Mouse (Mus musculus): ENCODE measurements around the gene Npas2.

Gene Npas2

DNA sequence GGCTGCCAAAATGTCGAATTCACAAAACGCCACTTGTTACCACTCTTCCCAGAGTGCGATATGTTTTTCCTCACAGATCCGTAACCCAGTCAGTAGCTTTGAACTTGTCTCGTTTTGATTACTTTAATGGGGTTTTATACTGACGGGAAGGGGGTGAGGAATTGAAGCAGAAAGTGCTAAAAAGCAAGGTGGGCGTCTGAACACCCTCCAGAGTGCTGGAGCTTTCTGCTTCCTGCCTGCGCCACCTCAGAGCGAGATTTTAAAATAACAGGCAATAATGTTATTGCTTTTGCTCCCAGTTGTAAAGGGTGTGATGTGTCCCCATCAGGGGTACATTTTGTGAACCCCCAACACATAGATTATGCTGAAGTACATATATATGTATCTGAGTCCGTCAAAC, 145.3 kb downstream of the Npas2 start:
- no peak for DNase-seq

DNA sequence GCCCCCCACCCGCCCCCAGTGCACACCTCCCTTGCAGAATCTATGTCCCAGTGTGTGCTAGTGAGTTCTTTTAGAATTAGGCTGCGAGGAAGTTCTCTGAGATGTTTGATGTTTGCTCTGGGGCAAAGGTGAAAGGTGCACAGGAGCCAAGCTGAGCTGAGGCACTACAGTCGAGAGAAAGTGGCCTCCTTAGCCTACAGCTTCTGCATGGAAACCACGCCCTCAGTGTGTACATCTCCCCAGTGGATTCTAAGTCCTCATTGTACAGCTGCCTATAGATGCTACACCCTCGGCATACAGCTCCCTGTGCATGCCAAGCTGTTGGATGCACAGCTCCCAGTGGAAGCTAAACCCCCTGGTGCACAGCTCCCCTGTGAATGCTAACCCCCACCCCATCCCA, 145.9 kb downstream of the Npas2 start:
- no peak for DNase-seq

DNA sequence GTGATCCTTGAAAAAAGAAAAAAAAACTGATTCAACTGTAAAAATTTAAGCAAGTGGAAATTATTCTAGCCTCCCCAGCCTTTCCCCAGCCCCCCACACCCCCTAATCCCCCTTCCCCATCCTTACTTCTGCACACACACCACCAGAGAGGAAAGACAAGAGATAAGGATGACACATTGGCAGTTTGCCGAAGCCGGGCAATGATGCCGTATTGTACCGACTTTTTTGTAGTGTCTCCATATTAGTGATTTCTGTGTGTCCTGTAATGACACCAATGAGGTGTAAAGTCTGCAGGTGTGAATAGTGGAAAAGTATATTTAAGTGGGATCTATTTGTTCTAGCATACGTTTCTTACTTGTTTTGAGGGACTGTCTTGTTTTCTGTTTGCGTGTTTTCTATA, 146.6 kb downstream of the Npas2 start:
- DNase-seq, result no peak

DNA sequence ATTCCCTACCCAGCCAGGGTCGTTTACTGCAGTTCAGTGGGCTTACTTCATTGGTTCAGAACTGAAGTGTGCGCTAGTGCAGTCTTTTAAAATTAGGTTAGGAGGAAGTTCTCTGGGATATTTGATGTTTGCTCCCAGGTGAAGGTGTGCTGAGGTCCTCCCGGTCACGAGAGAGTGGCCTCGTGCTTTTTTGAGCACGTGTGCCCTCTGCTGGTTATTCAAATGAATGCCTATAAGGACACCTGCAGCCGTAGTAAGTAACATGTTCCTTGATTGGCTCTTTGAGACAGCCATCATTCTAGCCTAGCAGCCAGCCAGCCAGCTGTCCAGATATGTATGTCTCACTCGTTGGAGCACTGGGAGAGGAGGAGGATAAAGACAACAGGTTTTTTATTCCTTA, 147.1 kb downstream of the Npas2 start:
- DNase-seq, result peak; percentile 53

DNA sequence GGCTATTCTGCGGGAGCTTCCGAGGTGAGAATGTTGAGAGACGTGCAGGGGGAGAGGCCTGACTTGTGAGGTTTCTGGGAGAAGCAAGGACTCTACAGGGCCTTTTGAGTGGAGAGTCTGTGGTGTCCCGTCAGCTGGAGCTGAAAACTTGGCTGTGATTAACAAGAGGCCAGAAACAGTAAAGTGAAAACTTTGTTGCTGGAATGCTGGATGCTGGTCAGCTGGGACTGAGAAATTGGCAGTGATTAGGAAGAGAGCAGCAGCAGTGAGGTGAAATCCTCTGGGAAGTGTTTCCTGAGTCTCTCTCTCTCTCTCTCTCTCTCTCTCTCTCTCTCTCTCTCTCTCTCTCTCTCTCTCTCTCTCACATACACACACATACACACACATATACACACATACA, 148.3 kb downstream of the Npas2 start:
- no peak for DNase-seq

DNA sequence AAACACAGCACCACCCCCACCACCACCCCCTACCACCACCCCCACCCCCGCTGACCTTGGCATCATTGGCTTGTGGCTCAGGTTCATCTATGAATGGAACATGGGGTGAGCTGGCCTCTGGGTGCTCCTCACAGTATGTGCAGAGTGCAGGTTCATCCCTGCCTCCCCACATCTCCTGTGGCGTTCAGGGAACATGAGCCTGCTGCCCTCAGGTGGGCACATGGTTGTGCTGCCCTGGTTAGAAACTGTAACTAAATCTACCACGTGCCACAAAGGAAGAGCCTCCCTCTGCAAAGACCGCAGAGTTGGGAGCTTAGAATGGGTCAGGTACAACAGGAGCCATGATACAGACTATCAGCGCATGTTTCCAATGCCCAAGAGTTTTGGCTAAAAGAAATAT, 149.7 kb downstream of the Npas2 start:
- no peak for DNase-seq

DNA sequence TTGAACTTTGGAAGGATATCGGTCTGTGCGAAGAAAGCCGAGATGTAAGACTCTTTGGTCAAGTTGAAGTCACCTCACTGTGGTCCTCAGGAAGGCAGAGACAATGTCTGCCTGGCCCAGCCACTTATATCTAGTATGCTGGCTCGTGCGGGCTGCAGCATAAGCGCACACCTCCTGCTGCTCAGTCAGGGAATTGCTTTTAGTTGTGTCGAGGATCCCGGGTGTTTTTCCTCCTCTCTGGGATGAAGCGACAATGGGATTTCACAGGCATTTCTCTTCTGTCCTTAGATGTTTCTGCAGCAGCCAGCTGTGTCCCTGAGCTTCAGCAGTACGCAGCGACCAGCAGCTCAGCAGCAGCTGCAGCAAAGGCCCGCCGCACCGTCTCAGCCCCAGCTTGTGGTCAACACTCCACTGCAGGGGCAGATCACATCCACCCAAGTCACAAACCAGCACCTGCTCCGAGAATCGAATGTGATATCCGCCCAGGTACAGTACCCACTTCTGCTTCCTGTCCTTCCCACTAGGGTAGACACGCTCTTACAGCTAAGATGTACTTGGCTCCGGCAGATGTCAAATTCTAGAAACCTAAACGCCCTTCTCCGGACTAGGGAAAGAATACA, 151.6 kb downstream of the Npas2 start:
- DNase-seq, result no peak

DNA sequence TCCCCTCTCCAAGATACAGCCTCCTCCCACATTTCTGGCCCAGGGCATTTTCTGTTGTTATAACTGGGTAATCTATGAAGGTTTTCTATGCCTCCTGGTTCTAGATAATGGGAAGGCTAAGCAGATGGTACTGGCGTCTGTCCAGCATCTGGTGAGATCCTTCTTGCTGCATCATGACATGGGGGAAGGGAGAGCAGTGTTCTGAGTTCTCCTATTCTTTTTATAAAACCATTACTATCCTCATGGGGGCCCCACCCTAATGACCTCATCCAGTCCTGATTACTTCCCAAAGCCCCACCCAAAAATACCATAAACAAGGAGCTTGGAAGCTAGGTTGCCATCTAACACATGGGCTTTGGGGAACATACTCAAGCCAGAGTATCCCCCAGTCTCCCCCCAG, 155.5 kb downstream of the Npas2 start:
- DNase-seq, result no peak

DNA sequence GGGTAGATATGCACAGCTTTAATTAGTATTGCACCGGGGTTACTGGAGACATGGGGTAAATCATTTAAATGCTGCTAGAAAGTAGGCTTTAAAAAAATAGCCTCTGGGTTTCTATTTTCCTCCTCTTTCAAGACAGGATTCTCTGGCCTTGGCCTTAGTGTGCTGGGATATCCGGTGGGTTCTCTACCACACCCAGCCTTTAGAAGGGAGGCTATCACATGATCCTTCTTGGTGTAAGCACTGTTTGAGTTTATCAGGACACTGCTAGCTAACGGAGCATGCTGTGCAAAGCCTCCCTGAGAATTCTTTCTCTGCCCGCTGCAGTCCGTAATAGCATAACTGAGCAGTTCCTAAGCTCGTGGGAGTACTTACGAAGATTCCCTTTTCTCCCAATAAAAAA, 155.9 kb downstream of the Npas2 start:
- DNase-seq, result no peak

DNA sequence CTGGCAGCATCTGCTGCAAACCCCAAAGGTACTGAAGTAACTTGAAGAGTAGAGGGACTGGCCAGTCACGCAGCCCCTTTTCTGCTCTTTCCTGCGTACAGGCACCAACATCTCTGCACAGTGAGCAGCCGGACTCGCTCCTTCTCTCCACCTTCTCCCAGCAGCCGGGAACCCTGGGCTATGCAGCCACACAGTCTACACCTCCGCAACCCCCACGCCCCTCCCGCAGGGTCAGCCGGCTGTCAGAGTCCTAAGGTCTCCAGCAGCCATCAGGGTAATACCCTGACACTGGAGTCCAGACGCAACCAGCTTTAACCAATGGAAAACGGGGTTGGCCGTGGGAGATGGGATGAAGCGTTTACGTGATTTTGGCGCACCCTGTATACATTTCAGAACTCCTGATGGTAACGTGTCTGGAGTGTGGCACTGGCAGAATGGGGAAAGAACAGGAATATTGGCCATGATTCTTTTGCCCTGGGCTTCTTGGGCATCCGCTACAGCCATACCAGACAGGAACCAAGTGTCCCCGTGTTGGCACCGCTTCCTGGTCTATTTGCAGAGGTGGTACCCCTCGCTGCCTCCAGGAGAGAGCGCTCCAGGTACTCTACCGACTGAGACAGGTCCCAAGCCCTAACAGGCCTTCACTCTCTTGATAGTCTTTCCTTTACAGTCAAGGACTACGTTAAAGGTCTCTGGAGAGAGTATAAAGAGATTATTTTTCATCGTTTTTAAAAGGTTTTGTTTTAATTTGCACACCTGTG, 168.4 kb downstream of the Npas2 start:
- DNase-seq, result no peak

DNA sequence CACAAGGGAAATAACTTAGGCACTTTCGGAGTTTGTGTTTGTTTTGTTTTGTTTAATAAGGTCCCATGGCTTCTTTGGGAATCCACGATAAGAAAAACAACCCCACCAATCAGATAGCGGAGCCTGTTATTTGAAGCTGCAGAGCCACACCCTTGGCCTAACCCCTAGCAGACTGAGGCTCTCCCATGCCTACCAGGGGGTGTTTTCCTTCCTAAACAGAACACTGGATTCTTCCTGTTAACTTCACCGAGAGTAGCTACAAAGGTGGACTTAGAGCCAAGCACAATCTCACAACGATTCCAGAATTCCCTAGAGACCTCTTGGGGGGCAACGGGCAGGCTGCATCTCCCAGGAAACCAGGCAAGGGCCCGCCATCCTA, 169.0 kb downstream of the Npas2 start:
- no peak for DNase-seq

DNA sequence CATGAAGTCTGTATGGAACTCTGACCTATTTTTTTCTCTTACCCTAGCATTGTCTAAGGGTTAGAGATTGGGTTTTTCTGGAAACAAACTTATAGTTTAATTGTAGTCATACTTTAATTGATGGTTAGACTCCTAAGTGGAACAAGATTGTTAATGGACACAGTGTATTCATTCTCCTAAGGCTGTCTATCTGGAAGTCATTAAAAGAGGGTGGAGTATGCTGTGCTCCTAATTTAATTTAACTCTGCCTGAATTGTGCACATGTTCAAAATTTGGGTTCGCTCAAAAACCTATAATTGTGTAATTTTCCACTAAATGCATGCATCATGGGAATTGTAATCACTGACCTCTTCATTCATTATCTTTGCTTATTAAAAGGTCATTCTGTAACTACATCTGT, 172.0 kb downstream of the Npas2 start:
- no peak for DNase-seq

DNA sequence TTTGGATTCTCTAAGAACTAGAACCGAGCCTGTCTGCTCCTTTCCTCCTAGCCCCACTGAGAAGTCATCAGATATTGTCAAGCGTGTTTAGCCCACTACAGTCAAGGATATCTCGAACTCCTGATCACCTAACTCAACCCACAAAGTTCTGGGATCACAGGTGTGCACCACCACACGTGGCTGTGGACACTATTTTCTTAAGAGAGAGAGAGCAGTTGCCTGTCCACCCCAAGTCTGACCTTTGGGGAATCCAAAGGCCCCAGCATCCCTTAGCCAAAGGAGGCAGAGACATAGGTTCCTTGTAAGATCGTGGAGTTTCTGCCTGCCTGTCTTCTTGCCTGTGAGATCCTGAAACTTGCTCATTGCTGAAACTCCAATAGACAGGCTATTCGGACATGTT, 173.5 kb downstream of the Npas2 start:
- no peak for DNase-seq

DNA sequence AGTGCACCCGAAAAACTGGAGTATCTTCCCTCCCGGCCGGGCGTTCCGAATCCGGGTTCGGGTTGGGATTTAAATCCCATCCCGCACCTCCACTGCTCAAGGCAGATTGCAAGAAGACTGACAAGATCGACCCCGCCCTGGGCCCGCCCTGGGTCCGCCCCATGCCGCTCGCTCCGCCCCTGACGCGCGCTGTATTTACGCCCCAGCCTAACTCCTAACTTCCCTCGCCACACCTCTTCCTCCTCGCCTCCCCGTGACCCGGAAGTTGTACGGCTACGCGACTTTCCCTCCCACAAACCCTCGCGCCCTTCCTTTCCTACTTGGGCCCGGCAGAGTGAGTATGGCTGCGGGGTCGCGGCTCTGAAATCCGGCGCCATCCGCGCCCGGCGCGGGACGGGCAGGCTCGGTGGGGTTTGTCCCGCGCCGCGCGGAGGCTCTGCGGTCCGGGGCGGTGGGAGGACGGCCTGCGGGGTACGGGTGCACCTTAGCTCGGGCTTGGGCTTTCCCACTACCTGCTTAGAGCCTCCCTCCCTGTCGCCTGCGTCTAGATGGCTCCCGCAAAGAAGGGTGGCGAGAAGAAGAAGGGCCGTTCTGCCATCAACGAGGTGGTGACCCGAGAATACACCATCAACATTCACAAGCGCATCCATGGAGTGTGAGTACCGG, 174.2 kb downstream of the Npas2 start, which contains the start of gene Rpl31:
Rpl31 (plus strand) TSS at position 242 of the 666 bp plus-strand sequence.
- DNase-seq, result peak; percentile 99

DNA sequence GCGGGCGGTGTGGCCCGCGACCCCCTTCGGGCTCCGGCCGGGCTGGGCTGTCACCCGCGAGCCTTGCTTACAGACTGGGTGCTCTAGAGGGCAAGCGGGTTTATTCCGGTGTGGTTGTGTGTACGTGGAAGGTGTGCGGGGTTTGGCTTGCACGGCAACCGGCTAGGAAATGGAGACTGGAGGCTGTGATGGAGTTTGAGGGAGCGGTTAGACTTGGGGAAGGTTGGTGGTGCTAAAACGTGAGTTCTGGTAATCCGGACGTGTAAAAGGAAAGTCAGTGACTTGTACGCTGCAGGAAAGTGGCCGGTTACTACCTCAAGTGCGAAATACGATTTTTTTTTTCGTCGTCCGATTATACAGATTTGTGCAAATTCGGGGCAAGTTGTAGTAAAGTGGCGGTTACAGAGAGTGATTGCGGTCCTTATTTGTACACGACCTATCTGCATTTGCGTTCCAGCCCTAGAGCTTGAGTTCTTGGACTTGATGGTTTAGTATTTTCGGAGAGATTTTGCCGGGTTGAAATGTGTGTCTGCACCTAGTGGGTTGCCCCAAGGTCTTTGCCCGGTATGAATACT, 174.8 kb downstream of the Npas2 start:
- DNase-seq, result peak; percentile 20

DNA sequence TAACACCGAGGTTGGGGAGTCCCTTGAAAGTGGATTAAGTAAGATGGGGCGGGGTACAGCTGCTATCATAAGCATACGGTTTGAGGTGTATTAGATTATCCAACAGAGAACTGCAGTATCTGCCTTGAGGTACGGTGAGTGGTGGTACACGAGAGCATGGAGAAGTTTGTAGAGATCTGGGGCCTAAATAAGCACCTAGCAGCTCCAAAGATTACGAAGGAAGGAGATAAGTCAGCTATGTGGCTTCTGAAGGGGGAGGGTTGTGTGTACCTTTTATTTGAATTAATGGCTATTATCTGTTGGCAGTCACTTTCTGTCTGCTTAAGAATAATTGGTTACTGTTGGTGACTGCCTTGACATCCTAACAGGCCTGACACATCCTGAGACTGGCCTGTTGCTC, 176.9 kb downstream of the Npas2 start:
- no peak for DNase-seq

DNA sequence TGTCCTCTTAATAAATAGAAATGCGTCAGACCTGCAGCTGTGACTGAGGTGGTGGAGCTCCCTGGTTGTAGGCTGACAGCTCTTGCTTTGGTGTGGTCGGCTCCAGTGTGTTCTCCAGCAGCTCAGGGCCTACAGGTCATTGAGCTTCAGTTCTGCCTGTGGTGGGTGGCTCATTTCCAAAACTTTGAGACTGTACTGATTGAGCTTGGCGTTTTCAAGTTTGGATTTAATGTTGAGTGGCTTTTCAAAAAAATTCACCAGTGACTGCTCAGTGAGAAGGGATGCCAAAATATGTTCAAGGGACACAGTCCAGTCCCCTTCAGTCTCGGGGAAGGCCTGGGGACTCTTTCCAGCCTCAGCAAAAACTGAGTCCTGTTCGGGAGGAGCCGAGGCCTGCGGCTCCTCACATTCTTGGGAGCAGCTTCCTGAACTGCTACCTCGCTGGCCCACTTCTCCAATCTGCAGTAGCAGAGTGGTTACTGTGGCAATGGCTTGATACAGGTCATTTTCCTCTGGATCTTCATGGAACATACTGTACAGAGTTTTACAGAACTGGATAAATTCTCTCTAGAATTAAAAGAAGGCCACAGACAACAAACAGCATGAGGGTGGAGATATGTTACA, 178.8 kb downstream of the Npas2 start:
- DNase-seq, result no peak

DNA sequence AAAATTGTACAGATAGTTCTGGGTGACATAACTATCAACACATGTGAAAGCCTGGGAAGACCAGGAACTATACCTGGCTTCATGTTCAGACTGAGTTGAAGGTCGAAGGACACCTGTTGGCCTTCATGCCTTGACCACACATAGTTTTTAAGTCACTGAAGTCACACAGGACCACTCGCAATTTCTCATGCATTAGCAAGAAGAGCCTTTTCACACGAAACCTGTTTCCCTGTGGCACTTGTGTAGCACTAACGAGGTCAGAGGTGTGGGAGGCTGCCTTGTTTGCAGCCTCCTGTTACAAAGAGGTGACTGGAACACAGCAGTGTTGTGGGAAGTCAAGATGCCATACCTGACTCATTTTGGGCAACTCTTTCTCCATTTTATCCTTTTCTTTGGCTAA, 179.8 kb downstream of the Npas2 start:
- no peak for DNase-seq

DNA sequence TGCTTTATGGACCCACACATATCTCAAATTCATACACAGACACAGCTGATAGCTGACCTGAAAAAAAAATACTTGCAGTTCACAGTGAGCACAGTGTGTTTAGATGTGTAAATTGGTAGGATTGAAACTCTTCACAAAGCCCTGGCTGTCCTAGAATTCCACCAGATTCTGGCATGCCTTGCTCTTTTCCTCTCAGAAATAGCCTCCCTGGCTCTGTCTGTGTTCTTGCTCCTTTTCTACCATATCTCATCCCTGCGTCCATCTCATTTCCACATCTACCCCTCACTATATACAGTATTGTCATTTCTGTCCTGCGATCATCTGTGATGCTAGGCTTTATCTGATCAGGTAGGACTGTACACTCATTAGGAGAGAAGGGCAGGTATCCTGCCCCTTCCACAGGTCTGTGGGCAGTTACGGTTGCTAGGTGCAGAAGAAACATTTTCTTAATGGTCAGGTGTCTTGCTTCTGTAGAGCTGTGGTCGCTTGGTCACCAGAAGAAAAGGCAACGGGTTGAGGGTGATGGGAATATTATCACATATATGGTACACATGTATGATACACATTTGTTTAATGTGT, 180.8 kb downstream of the Npas2 start:
- no peak for DNase-seq

DNA sequence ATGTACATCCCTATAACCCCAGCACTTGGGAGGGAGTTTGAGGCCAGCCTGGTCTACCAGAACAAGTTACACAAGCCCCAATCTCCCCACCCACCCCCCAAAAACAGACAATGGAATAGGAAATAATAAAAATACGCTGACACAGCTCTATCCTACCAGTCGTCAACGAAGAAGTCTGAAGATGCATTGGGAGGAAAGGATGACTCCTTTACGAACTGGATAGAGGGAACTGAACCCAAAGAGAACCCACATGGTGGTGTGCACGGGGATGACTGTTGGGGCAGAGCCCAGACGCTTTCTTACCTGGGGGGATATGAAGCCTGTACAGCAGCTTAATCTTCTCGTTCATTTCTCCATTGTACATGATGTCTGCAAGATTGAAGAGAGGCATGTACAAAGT, 182.6 kb downstream of the Npas2 start:
- no peak for DNase-seq

DNA sequence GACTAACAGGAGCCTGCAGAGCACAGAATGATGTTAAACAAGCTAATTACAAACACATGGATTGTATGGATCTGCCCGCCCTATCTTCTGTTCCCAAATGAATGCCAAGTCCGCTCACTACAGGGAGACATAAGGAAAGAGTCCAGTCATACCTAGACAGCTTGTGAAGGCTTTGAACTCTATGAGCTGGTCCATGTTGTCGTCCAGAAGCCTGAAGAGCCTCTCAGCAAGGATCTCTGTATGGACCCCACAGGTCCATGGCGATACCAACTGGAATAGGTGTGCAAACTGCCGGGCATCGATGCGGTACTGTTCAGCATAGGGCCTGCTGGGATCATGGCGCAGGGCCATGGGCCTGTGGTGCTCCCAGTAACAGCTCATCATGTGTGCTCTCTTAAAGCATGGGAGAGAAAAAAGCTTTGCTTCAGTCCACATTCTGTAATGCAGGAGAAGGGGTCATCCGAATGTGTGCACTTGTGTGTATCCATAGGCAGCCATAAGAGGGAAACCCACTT, 183.3 kb downstream of the Npas2 start:
- no peak for DNase-seq

DNA sequence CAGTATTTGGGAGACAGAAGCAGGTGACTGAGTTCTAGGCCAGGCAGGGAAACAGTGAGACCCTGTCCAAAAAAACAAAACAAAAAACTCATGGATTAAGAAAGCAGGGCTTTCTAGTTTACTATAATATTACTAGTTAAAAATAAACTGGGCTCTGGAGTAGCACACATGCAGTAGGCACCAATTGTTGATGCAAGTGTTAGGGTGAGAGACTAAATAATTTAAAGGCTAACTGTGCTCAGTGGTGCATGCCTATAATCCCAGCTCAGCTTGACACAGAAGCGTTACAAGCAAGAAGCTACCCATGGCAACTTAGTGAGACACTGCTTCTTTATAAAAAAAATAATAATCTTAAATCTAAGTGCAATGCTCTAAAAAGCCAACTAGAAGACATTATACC, 185.0 kb downstream of the Npas2 start:
- no peak for DNase-seq

DNA sequence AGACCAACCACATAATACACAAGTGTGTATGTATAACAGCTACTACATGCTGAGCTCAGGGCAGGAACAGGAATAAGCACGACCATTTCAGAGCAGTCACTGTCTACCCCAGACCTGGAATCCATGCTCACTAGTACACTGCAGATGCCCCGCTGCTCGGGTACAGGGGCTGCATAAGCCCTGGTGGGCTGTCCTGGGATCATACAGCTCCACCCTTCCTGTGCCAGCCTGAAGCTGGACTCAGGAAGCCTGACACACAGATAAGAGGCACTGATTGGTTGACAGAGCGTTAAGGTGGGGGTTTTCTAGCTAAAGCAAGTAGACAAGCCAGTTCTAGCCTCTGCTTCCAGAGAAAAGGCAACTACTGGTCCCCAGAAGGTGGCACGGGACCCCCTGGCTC, 185.5 kb downstream of the Npas2 start:
- no peak for DNase-seq
